Mouse (Mus musculus) CH12.LX (cell line): ENCODE measurements around the gene Asb16. TPM values are rescaled to one million over a fixed set of nuclear protein-coding genes. Genes with fewer than 3 reads are reported as not detected.
A peak's percentile ranks its signal among the peaks of the same experiment; 100 is the strongest.

Experiments used
- DNase-seq: peaks from one replicate; pipeline ENCODE4 v3.0.0-alpha.2; 2013; ENCODE audit errors: extremely low read depth
- H3K27ac ChIP-seq: 2 replicates; pipeline ENCODE4 v1.5.1; 2012; ENCODE audit warnings: low read depth, mild to moderate bottlenecking, control low read depth, moderate library complexity; ENCODE audit not compliant: insufficient read depth
- H3K27me3 ChIP-seq: replicated peaks from 2 replicates; pipeline ENCODE3; 2012; ENCODE audit warnings: inconsistent platforms
- H3K36me3 ChIP-seq, 2 experiments: replicated peaks in 1 of 2; 2 replicates each; pipeline versions ENCODE3 to v1.6.1; 2012; ENCODE audit warnings: inconsistent platforms in 1 of 2, low read length in 1 of 2, mild to moderate bottlenecking in 1 of 2, mixed read lengths in 1 of 2, moderate library complexity in 1 of 2; ENCODE audit not compliant: control insufficient read depth in 1 of 2, insufficient read depth in 1 of 2
- H3K4me1 ChIP-seq, 2 experiments: 2 replicates each; pipeline ENCODE4 v1.6.1; 2012; ENCODE audit warnings: inconsistent platforms in 1 of 2, moderate library complexity in 1 of 2; ENCODE audit not compliant: insufficient read depth in 2 of 2, control insufficient read depth in 1 of 2
- H3K4me2 ChIP-seq: 2 replicates; pipeline ENCODE4 v1.6.1; 2012; ENCODE audit warnings: low read depth, mild to moderate bottlenecking, control low read depth; ENCODE audit not compliant: poor library complexity, insufficient read depth, severe bottlenecking
- H3K4me3 ChIP-seq, 3 experiments: fragments of 150-350 bp in 1 of 3; sonication (generic) in 1 of 3; replicated peaks in 1 of 3; 2 replicates each; pipeline versions ENCODE3 to v1.5.1; 2011 to 2012; ENCODE audit warnings: low read depth in 2 of 3, low read length in 2 of 3, mild to moderate bottlenecking in 2 of 3, moderate library complexity in 2 of 3, control low read depth in 1 of 3, improper control_type of control experiment in 1 of 3, inconsistent platforms in 1 of 3, mixed read lengths in 1 of 3; ENCODE audit not compliant: poor library complexity in 1 of 3
- H3K79me2 ChIP-seq: replicated peaks from 2 replicates; pipeline ENCODE4 v1.6.1; 2012; ENCODE audit warnings: mild to moderate bottlenecking, moderate library complexity; ENCODE audit not compliant: control insufficient read depth, poor library complexity, insufficient read depth, severe bottlenecking; ENCODE audit errors: extremely low read depth
- H3K9ac ChIP-seq: 2 replicates; pipeline ENCODE4 v1.6.1; 2012; ENCODE audit warnings: low read depth, mild to moderate bottlenecking, control low read depth, moderate library complexity; ENCODE audit not compliant: insufficient read depth
- H3K9me3 ChIP-seq: replicated peaks from 2 replicates; pipeline ENCODE3; 2012; ENCODE audit warnings: low read length, inconsistent platforms, mixed read lengths
- CHD1 ChIP-seq: IDR thresholded peaks from 2 replicates; pipeline ENCODE4 v1.6.1; 2012; ENCODE audit warnings: low read depth, low read length, improper control_type of control experiment, inconsistent platforms
- CHD2 ChIP-seq: IDR thresholded peaks from 2 replicates; pipeline ENCODE4 v1.6.1; 2011; ENCODE audit warnings: low read length, improper control_type of control experiment
- ELF1 ChIP-seq: IDR thresholded peaks from 2 replicates; pipeline ENCODE4 v1.6.1; 2014; ENCODE audit warnings: low read depth, mild to moderate bottlenecking, inconsistent platforms, low read length, improper control_type of control experiment
- ETS1 ChIP-seq: conservative IDR thresholded peaks from 2 replicates; pipeline ENCODE4 v1.6.1; 2012; ENCODE audit warnings: low read depth, mild to moderate bottlenecking, inconsistent platforms, low read length, improper control_type of control experiment, moderate library complexity
- HCFC1 ChIP-seq: IDR thresholded peaks from 2 replicates; pipeline ENCODE4 v1.6.1; 2012; ENCODE audit warnings: low read depth, mild to moderate bottlenecking, inconsistent platforms, low read length, improper control_type of control experiment
- JUN ChIP-seq: IDR thresholded peaks from 2 replicates; pipeline ENCODE4 v1.6.1; 2011; ENCODE audit warnings: low read depth, mild to moderate bottlenecking, low read length, improper control_type of control experiment, moderate library complexity; ENCODE audit not compliant: insufficient read depth
- JUND ChIP-seq: conservative IDR thresholded peaks from 2 replicates; pipeline ENCODE4 v1.6.1; 2011; ENCODE audit warnings: low read depth, low read length, improper control_type of control experiment
- MAZ ChIP-seq: IDR thresholded peaks from 2 replicates; pipeline ENCODE4 v1.6.1; 2012; ENCODE audit warnings: low read depth, mild to moderate bottlenecking, inconsistent platforms, low read length, improper control_type of control experiment, moderate library complexity
- MXI1 ChIP-seq: IDR thresholded peaks from 2 replicates; pipeline ENCODE4 v1.6.1; 2011; ENCODE audit warnings: mild to moderate bottlenecking, low read depth, low read length, improper control_type of control experiment
- MYC ChIP-seq: IDR thresholded peaks from 2 replicates; pipeline ENCODE4 v1.6.1; 2011; ENCODE audit warnings: low read depth, mild to moderate bottlenecking, improper control_type of control experiment, low read length
- NELFE ChIP-seq: IDR thresholded peaks from 2 replicates; pipeline ENCODE4 v1.6.1; 2011; ENCODE audit warnings: low read depth, low read length, improper control_type of control experiment
- POLR2A ChIP-seq: IDR thresholded peaks from 2 replicates; pipeline ENCODE4 v1.6.1; 2011; ENCODE audit warnings: low read depth, mild to moderate bottlenecking, improper control_type of control experiment, low read length
- POLR2AphosphoS2 ChIP-seq: IDR thresholded peaks from 2 replicates; pipeline ENCODE4 v1.6.1; 2011; ENCODE audit warnings: low read depth, low read length, improper control_type of control experiment
- RCOR1 ChIP-seq: conservative IDR thresholded peaks from 2 replicates; pipeline ENCODE4 v1.6.1; 2012; ENCODE audit warnings: low read depth, mild to moderate bottlenecking, inconsistent platforms, low read length, improper control_type of control experiment
- SIN3A ChIP-seq: IDR thresholded peaks from 2 replicates; pipeline ENCODE4 v1.6.1; 2012; ENCODE audit warnings: low read length, improper control_type of control experiment, inconsistent platforms
- SMC3 ChIP-seq: IDR thresholded peaks from 2 replicates; pipeline ENCODE4 v1.6.1; 2011; ENCODE audit warnings: low read depth, low read length, improper control_type of control experiment
- TBP ChIP-seq: conservative IDR thresholded peaks from 2 replicates; pipeline ENCODE4 v1.6.1; 2011; ENCODE audit warnings: low read depth, low read length, improper control_type of control experiment
- ZC3H11A ChIP-seq: IDR thresholded peaks from 2 replicates; pipeline ENCODE4 v1.6.1; 2012; ENCODE audit warnings: low read depth, mild to moderate bottlenecking, inconsistent platforms, low read length, improper control_type of control experiment
- ZKSCAN1 ChIP-seq: IDR thresholded peaks from 2 replicates; pipeline ENCODE4 v1.6.1; 2012; ENCODE audit warnings: low read depth, inconsistent platforms, low read length, improper control_type of control experiment, borderline replicate concordance
- ZMIZ1 ChIP-seq: IDR thresholded peaks from 2 replicates; pipeline ENCODE4 v1.6.1; 2012; ENCODE audit warnings: low read depth, mild to moderate bottlenecking, inconsistent platforms, low read length, improper control_type of control experiment
- ZNF384 ChIP-seq: IDR thresholded peaks from 2 replicates; pipeline ENCODE4 v1.6.1; 2012; ENCODE audit warnings: low read depth, low read length, improper control_type of control experiment, inconsistent platforms
- dilution Hi-C: fragments of 300-500 bp; cut with MboI; formaldehyde crosslinking; loops from 2 replicates; pipeline ENCODE4 v1.14.3; 2020; ENCODE audit warnings: low sequenced_read_pairs; ENCODE audit not compliant: extremely low pct_unique_long_range_greater_than_20kb, extremely low pct_ligation_motif_present
- in situ Hi-C: fragments of 300-500 bp; cut with MboI; formaldehyde crosslinking; loops from 3 replicates; pipeline ENCODE4 v1.14.3; 2019; ENCODE audit warnings: low sequenced_read_pairs, low pct_ligation_motif_present, low pct_unique_long_range_greater_than_20kb, mixed read lengths
- polyA plus RNA-seq: library from polyadenylated mRNA; unstranded; fragments of >175 nt; gene quantifications from 2 replicates; pipeline ENCODE4 v1.2.1, GENCODE M21; 2012; ENCODE audit warnings: low read depth; ENCODE audit not compliant: insufficient read length
- total RNA-seq, 2 experiments: library from RNA; depleted of rRNA; stranded (reverse); fragments of 300-350 nt in 1 of 2; fragments of >200 nt in 1 of 2; gene quantifications; 2 replicates each; pipeline ENCODE4 v1.2.3; 2012 to 2014

Asb16 gene
- total and polyA plus RNA-seq, 3 experiments, result not detected

- H3K36me3 ChIP-seq, result peaks cover 0 to 3% of the 10 kb centered on the region in 2 experiments
- peaks cover 29% of the 10 kb centered on the region for H3K79me2 ChIP-seq
- in situ Hi-C loops (loop anchor here (5.0 kb wide), 2 partner anchors 37 to 87 kb away; partner anchors contain the start of gene Slc25a39), dilution Hi-C loops (loop anchor here (25.0 kb wide), 1 partner anchor 92 kb away; the partner anchor contains the start of gene Slc25a39)
- no peak overlapping the region for H3K27ac ChIP-seq
- peaks cover 17% of the 10 kb centered on the region for H3K27me3 ChIP-seq
- peak overlapping the region; percentile 93 for H3K9ac ChIP-seq
- H3K4me1 ChIP-seq, result peaks cover 3 to 10% of the 10 kb centered on the region in 2 experiments
- peak; percentile 36; the same call in 1 of the 2 replicates for TF ChIP-seq ZMIZ1
- TF ChIP-seq MAZ, result 0 out of 2 replicates have a peak, but pooled peaks have one; percentile 52
- TF ChIP-seq ZKSCAN1, result no peak
- peak; percentile 39; the same call in 1 of the 2 replicates for TF ChIP-seq POLR2A
- TF ChIP-seq ZNF384, result peak; percentile 60; the same call in 1 of the 2 replicates
- 0 out of 2 replicates have a peak, but pooled peaks have one; percentile 42 for TF ChIP-seq NELFE
- H3K4me3 ChIP-seq, result peak overlapping the region in 1 of 3 experiments; percentile 20
- no peak for DNase-seq
- no peaks in the 10 kb centered on the region for H3K9me3 ChIP-seq
- peak overlapping the region; percentile 52; the same call in 1 of the 2 replicates for H3K4me2 ChIP-seq
Observed at GRCm38 (mm10) chr11:102319941-102320685, 51.6 kb downstream of the Asb16 start.

- dilution Hi-C loops (loop anchor here (25.0 kb wide), 1 partner anchor 92 kb away; the partner anchor contains the start of gene Slc25a39), in situ Hi-C loops (loop anchor here (5.0 kb wide), 2 partner anchors 37 to 87 kb away; partner anchors contain the start of gene Slc25a39)
- Histone ChIP-seq H3K9ac (no peak overlapping the region), H3K4me3 (no peak overlapping the region), H3K27me3 (peaks cover 17% of the 10 kb centered on the region), H3K36me3 (no peaks in the 10 kb centered on the region), H3K27ac (no peak overlapping the region), H3K4me2 (no peak overlapping the region), H3K79me2 (peaks cover 24% of the 10 kb centered on the region), H3K9me3 (no peaks in the 10 kb centered on the region), H3K4me1 (peaks cover 0 to 6% of the 10 kb centered on the region in 2 experiments; a peak in 2 of 4 replicates)
- DNase-seq, result no peak
- no peak for TF ChIP-seq MYC
- TF ChIP-seq ZMIZ1, result no peak
- TF ChIP-seq ELF1, result no peak
- TF ChIP-seq CHD1, result no peak
- no peak for TF ChIP-seq POLR2AphosphoS2
- TF ChIP-seq TBP, result no peak
- no peak for TF ChIP-seq ETS1
- TF ChIP-seq JUND, result no peak
- no peak for TF ChIP-seq CHD2
- TF ChIP-seq ZC3H11A, result no peak
- no peak for TF ChIP-seq SMC3
- TF ChIP-seq SIN3A, result no peak
- no peak for TF ChIP-seq MXI1
- TF ChIP-seq RCOR1, result no peak
- TF ChIP-seq JUN, result no peak
- TF ChIP-seq HCFC1, result no peak
Observed at GRCm38 (mm10) chr11:102320686-102321005, 52.1 kb downstream of the Asb16 start.
